Mouse (Mus musculus): ENCODE results near the gene Mc1r.
"Not testable (repeated sequence)": the region's sequence is repeated elsewhere in the genome, so short reads cannot be mapped to it uniquely, and the experiment has no call there.

The Mc1r gene

DNA sequence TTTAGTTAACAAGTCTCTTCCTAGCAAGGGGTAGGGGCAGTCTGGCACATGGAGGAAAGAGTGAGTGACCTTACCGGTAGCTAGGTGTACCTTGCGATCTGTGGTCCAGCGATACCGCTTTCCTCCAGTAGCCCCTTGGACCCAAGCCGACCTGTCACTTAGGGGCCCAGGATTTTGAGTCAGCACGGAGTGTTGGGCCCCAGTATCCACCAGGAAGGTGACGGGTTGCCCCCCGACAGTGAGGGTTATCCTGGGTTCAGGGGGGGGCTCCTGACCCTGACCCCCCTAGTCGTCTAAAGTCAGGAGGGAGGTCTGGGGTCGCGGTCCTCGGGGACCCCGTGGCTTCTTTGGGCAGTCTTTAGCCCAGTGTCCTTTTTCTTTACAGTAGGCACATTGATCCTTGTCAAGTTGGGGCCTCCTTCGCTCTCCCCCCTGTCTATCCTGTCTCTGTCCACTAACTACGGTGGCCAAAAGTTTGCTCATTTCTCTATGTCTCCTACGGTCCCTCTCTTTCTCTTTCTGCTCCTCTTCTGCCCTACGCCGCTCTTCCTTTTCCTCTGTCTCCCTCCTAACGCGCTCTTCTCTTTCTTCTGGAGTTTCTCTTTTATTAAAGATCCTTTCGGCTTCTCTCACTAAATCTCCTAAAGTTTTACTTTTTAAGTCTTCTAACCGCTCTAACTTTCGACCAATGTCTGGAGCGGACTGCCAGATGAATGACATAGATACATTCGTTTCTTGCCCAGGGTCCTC is 24.9 kb downstream of the Mc1r start:
- no peak for DNase-seq (ENCODE audit: low spot score)

DNA sequence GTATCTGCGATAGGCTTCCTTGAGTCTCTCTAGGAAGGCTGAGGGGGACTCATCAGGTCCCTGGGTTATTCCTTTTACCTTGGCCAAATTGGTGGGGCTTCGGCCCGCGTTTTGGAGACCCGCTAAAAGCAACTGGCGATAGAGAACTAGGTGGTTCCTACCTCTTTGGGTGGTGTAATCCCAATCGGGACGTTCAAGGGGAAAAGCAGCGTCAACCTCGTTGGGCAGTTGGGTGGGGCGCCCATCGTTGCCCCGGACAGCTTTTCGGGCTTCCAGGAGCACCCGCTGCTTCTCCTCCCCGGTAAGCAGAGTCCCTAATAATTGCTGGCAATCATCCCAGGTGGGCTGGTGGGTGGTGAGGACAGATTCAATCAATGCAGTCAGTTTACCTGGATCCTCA is 25.5 kb downstream of the Mc1r start:
- no peak for DNase-seq (ENCODE audit: low spot score)

DNA sequence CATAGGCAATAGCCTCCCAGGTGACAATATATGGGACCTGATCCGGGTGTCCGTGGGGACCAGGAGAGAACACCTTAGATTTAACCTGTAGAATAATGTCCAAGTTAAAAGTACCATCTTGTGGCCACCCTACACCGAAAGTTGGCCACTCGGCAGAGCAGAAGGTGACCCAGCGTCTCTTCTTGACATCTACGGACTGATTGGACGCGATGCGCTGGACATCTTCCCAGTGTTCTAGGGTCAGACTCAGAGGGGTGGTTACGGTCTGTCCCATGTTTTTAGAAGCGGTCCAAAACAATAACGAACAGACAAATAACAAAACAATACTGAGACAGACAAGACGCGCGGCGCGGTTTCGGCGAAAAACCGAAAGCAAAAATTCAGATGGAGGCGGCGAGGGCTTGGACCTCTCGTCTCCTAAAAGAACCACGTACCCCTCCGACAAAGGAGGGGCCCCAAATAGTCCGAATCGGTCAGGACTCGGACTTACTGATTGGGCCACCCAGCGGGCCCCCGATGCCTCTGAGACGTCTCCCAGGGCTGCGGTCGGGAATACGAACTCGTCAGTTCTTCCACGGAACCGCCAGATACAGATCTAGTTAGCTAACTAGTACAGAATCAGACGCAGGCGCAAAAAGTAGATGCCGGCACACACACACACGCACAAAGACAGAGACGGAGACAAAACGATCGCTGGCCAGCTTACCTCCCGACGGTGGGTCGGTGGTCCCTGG is 26.5 kb downstream of the Mc1r start:
- DNase-seq (ENCODE audit: low spot score) = not testable (repeated sequence)

DNA sequence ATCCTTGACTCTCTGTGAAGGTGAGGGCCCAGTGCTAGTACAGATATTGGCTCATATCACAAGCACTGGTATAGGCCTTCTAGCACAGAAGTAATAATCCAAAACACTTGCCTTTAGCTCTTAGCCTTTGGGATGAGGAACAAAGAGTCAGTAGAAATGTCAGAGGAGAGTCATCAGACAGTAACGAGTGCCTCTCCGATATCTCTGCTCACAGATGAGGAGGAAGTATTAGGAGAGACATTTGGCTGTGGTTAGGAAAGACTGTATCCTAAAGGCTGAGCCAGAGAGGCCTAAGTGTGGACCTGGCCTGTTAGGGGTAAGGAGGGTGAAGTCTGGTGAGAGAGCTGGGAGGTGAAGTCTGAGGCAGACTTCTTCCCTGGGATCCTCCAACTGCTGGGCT is 34.9 kb downstream of the Mc1r start:
- DNase-seq (ENCODE audit: low spot score) = no peak

DNA sequence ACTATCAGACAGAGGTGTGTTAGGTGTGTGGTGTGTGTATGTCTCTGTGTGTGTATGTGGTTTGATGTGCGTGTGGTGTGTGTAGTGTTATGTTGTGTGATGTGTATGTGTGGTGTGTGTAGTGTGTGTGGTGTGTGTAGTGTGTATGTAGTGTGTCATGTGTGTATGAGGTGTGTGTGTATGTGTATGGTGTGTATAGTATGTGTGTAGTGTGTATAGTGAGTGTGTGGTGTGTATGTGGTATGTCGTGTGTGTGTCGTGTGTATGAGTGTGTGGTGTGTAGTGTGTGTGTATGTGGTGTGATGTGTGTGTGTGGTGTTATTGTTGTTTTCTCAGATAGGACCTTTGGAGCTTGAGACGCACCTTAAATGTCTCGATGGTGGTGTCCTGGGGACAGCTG is 35.4 kb downstream of the Mc1r start:
- DNase-seq (ENCODE audit: low spot score) = no peak

DNA sequence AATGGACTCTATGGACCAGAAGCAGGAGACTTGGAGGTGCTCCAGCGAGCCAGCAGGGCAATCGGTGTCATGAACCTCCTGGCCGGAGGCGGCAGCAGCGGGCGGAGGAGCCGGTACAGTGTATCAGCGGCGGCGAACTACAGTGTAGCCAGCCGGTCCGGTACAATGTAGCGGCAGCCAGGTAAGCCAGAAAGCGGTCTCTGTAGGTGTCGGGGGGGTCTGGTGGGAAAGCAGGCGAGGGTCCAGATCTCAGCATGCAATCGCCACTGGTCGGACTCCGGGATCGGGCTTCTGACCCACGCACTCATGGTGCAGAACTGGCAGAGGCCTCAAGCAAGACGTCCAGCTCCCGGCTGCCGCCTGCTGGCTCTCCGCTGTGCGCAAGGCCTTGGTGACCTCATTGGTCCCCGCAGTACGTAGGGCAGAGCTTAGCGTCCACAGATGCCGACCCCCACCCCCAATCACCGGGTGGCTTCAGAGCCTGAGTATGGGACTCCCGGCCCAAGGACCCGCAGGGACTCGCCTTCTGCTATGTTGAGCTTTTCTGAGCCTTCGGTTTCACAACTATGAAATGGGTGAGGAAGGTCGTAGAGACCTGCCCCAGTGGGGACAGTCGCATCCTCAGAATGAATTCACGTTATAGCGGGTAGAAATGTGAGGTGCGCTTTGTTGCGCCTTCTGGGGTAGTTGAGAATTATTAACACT is 36.1 kb downstream of the Mc1r start:
- DNase-seq (ENCODE audit: low spot score) = peak; percentile 90

DNA sequence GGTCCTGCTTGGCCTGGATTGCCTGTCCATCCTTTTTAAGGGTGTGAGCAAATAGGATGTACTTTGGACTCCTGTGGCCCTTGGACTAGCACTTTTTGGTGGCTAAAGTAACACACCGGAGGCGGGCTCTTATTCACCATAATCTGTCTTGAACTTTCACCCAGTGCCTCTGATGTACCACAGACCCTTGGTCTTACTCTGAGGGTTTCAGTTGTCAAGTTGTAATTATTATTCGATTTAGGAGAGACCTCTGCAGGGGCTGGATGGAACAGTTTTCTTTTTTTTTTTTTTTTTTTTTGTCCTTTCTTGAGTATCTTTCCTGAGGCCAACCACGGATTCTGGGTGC is 36.6 kb downstream of the Mc1r start:
- DNase-seq (ENCODE audit: low spot score) = no peak

DNA sequence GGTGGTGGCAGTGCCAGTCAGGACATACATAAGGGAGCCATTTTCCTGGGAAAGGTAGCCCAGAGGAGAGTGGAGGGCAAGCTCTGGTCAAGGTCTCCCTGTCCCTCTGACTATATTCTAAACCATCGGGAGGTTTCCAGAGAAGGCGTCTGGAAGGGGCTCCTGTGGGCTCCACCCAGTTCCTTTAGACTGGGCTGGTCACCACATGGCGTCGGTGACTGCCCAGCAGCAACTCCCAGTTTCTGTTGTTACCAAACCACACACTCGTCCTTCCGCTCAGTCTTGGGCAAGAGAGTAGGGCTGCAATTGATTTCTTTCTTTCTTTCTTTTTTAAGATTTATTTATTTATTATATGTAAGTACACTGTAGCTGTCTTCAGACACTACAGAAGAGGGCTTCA is 37.2 kb downstream of the Mc1r start:
- no peak for DNase-seq (ENCODE audit: low spot score)

DNA sequence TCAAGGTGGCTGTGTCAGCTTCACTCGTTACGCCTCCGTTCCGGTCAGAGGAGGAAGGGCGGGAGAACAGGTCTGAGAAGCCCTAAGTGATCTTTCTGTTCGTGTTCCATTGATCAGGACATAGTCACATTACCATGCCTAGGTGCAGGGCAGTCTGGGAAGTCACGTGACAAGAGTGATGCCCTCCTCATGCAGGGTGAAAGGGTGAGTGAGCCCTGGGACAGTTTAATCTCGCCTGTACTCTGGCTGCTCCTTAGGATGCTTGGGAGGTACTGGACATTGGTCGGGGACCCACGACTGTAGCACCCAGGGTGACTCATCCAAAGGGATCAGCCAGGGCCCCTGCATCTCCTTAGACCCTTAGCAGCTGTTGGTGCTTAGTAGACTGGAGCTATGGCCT is 39.1 kb downstream of the Mc1r start:
- no peak for DNase-seq (ENCODE audit: low spot score)

DNA sequence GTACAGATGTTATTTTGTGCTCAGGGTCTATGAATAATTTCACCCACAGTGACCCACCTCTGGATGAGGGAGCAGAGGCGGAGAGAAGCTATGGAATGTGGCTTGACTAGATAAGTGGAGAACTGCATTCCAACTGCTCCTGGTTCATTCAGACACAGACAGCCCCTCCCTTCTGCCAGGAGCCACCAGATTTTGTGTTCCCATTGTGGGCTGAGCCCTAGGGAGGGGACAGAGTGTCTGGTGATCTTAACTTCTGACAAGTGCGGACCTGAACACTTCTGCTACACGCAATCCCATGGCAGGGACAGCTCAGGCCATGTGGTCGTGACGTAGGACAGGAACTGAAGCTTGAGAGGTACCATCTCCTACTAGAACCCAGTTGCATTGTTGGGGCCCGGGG is 39.9 kb downstream of the Mc1r start:
- no peak for DNase-seq (ENCODE audit: low spot score)

DNA sequence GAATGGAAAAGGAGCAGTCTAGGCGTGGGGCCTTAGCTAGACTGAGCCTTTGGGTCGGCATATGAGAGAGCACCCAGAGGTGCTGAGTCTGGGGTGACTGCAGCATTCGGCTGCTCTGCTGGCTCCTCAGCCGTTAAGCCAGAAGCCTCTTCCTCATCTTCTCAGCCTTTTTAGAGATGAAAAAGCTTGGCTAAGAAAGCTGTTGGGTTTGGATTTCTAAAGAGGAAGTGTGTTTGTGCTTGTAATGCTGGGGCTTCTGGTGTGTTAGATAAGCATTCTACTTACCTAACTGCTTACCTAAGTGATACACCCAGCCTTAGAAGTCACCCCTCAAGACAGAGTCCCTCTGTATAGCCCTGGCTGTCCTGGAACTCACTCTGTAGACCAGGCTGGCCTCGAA is 43.9 kb downstream of the Mc1r start:
- DNase-seq (ENCODE audit: low spot score) = no peak

DNA sequence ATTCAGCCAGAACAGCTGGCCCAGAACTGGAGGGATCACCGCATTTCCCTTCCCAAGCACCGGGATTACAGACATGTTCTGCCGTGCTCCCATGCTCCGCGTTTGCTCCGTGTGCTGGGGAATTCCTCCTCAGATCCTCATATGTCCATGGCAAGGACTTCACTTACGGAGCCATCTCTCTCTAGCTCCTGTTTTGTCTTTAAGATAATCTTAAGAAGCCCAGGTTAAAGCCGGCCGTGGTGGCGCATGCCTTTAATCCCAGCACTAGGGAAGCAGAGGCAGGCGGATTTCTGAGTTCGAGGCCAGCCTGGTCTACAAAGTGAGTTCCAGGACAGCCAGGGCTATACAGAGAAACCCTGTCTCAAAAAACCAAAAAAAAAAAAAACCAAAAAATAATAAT is 44.8 kb downstream of the Mc1r start:
- not testable (repeated sequence) for DNase-seq (ENCODE audit: low spot score)

DNA sequence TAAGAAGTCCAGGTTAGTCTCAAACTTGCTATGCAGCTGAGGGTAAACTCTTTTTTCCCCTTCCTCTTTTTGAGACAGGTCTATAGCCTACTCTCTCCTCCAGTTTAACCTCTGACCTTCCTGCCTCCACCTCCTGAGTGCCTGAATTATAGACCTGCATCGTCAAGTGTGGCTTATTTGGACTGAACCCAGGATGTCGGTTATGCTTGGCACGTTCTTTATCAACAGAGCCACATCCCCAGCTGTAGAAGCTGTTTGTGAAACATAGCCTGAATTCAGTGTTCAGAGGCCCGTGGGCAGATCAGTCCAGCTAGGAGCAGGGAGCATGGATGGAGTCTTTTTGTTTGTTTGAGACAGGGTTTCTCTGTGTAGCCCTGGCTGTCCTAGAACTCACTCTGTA is 45.2 kb downstream of the Mc1r start:
- DNase-seq (ENCODE audit: low spot score) = no peak

DNA sequence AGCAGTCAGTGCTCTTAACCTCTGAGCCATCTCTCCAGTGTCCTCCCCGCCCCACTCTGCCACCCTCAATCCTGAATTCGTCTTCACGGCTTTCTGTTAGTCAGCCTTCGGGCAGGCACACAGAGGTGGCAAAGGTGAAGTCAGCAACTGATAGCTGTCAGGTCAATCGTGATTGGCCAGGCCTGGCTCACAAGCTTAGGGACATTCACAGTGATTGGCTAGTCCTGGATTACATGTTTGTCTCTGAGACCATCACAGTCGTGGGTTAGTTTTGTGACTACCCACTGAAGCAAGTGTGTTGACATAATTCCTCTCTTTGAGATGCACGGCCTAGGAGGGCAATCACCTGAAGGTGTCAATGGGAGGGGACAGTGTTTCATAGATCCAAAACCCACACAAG is 46.4 kb downstream of the Mc1r start:
- DNase-seq (ENCODE audit: low spot score) = no peak

DNA sequence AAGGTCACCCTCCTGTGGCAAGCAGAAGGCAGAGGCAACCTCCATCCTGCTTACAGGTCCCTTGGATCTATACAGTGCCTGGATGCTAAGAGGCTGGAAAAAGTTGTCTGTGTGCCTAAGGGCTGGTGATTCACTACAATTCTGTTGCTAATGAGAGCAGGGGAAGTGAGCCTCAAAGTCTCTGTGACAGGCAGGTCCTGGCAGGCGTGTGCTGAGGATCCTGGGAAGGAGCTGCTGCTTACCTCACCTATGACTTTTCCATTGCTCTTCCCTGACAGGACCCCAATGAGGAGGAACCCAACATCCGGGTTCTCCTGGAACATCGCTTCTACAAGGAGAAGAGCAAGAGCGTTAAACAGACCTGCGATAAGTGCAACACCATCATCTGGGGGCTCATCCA is 47.0 kb downstream of the Mc1r start:
- DNase-seq (ENCODE audit: low spot score) = no peak

DNA sequence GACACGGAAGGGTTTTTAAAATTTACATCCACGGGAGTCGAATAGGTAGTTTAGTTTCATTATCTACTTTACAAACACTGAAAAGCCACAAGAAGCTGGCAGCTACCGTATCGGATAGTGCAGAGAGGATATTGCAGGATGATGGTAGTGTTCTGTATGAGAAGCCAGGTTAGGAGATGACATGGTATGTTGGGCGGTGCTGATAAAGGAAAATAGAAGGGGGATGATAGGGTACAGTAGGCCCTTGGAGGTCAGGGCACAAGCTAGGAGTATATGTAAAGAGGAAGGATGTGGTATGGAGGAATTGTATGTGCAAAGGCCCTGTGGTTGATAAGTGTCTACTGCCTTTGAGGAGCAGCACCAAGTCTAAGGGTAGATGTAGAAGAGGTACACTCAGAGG is 47.7 kb downstream of the Mc1r start:
- DNase-seq (ENCODE audit: low spot score) = no peak
